Mouse (Mus musculus) liver, embryonic 14.5 days (tissue): ENCODE data around the gene Drap1. TPM values are rescaled to one million over a fixed set of nuclear protein-coding genes. Genes with fewer than 3 reads are reported as not detected.

Experiments
- ATAC-seq: fragments of 200-750 bp; cut with Nextera tagmentation; 2 replicates; pipeline ENCODE4 v1.8.0; 2017; ENCODE audit warnings: moderate number of reproducible peaks, mild to moderate bottlenecking, moderate library complexity; ENCODE audit not compliant: insufficient read depth
- DNase-seq, 3 experiments: peaks; one replicate each; pipeline ENCODE4 v3.0.0-alpha.2; 2012 to 2013; ENCODE audit warnings: low read depth in 3 of 3, low spot score in 3 of 3
- H3K27ac ChIP-seq: fragments of 300-500 bp; sonication (generic); 2 replicates; pipeline ENCODE4 v1.5.1; 2014; ENCODE audit warnings: moderate library complexity, mild to moderate bottlenecking, control low read depth, inconsistent platforms
- H3K27me3 ChIP-seq: fragments of 300-500 bp; sonication (generic); 2 replicates; pipeline ENCODE4 v1.6.1; 2014; ENCODE audit warnings: mild to moderate bottlenecking, low read length, moderate library complexity; ENCODE audit not compliant: control insufficient read depth, insufficient read depth
- H3K36me3 ChIP-seq: fragments of 300-500 bp; sonication (generic); replicated peaks from 2 replicates; pipeline ENCODE4 v1.6.1; 2014; ENCODE audit warnings: low read depth; ENCODE audit not compliant: control insufficient read depth, insufficient read depth
- H3K4me1 ChIP-seq, 2 experiments: fragments of 200-500 bp in 1 of 2; fragments of 300-500 bp in 1 of 2; sonication (generic) in 1 of 2; replicated peaks; 2 replicates each; pipeline ENCODE4 v1.6.1; 2012 to 2014; ENCODE audit warnings: antibody characterized with exemption in 1 of 2, inconsistent platforms in 1 of 2, low read length in 1 of 2; ENCODE audit not compliant: control insufficient read depth in 2 of 2, insufficient read depth in 2 of 2
- H3K4me2 ChIP-seq: fragments of 300-500 bp; sonication (generic); 2 replicates; pipeline ENCODE4 v1.6.1; 2014; ENCODE audit warnings: low read depth, mild to moderate bottlenecking, control low read depth, moderate library complexity
- H3K4me3 ChIP-seq, 2 experiments: fragments of 200-500 bp in 1 of 2; fragments of 300-500 bp in 1 of 2; sonication (generic) in 1 of 2; 2 replicates each; pipeline ENCODE4 v1.5.1; 2012 to 2014; ENCODE audit warnings: low read depth in 2 of 2, low read length in 2 of 2, mild to moderate bottlenecking in 2 of 2, control low read depth in 1 of 2, inconsistent platforms in 1 of 2, moderate library complexity in 1 of 2; ENCODE audit not compliant: insufficient read depth in 1 of 2
- H3K9ac ChIP-seq: fragments of 300-500 bp; sonication (generic); replicated peaks from 2 replicates; pipeline ENCODE4 v1.6.1; 2014; ENCODE audit warnings: mild to moderate bottlenecking, control low read depth, moderate library complexity
- H3K9me3 ChIP-seq: fragments of 300-500 bp; sonication (generic); 2 replicates; pipeline ENCODE4 v1.6.1; 2016; ENCODE audit warnings: low read length, mixed read lengths; ENCODE audit not compliant: control insufficient read depth
- CTCF ChIP-seq: IDR thresholded peaks from 2 replicates; pipeline ENCODE4 v1.5.1; 2016; ENCODE audit warnings: antibody characterized with exemption, low read depth, control low read depth
- EP300 ChIP-seq: IDR thresholded peaks from 2 replicates; pipeline ENCODE4 v1.6.1; 2016; ENCODE audit warnings: antibody characterized with exemption, low read depth
- WGBS: fragments of 180-500 bp; shearing (Covaris S2); extraction: QIAGEN DNeasy Blood & Tissue Kit; methylation state at CpG from one replicate; pipeline ENCODE4 v1.1.7; 2014; ENCODE audit not compliant: insufficient replicate concordance; 5-methylcytosine and 5-hydroxymethylcytosine counted together
- polyA plus RNA-seq, 2 experiments: library from polyadenylated mRNA; depleted of rRNA in 1 of 2; stranded (reverse) in 1 of 2; unstranded in 1 of 2; fragments of >200 nt; fragmentation: Nextera tagmentation in 1 of 2; extraction: Ambion mirVana in 1 of 2; gene quantifications; 2 replicates each; pipeline versions ENCODE4 v1.2.1 to v1.2.3; 2012 to 2014

Gene Drap1
- polyA plus RNA-seq, 2 experiments: 58.5 to 64.0 TPM

DNA sequence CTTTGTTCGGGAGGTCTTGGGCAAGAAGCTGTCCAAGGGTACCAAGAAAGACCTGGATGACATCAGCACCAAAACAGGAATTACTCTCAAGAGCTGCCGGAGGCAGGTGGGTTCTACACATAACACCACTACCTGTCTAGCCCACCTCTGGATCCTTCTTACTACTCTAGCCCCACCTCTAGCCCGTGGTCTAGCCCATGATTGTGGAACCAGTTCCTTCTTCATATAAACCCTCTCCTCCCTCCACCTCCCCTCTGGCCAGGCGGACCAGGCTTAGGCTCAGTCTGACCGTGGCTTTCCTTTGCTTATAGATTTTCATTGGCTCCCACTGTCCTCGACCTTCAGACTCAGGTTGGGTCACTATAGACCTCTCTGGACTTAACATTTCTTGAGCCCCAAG is 36.6 kb upstream of the Drap1 start:
- ATAC-seq: no peak
- Histone ChIP-seq H3K4me1 (peaks cover 14 to 19% of the 10 kb centered on the region in 2 experiments), H3K4me2 (peak overlapping the region; percentile 90), H3K9me3 (no peaks in the 10 kb centered on the region), H3K36me3 (no peaks in the 10 kb centered on the region; the same call in 1 of the 2 replicates), H3K4me3 (peak overlapping the region; percentile 77 to 99; a peak in 3 of 4 replicates), H3K27me3 (no peaks in the 10 kb centered on the region), H3K9ac (no peak overlapping the region), H3K27ac (no peak overlapping the region)
- WGBS: 74% methylated on average over 6 of the region's 6 CpGs
- no peak for DNase-seq
- TF ChIP-seq EP300 (no peak), CTCF (no peak)

DNA sequence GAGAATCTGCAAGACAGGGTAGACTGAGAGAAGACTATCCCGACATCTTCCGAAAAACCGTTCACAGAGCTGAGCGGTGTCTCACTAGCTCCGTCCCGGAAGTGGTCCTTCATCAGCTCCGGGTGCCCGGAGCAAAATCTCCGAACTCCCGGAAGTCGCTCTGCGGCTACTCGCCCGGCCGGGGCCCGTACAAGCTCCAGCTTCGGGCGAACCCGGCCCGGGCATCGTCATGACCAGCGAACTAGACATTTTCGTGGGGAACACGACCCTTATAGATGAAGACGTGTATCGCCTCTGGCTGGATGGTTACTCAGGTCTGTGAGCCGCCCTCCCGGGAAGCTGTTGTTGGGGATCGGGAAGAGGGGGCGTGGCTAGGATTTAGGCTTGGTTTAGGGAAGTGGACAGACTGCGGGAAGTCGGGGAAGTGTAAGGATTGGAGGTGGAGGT is 35.7 kb upstream of the Drap1 start, which contains the start of gene Fibp:
Gene Fibp (plus strand): TSS at position 151 of the 447 bp plus-strand sequence.
- Histone ChIP-seq H3K9me3 (no peaks in the 10 kb centered on the region), H3K4me2 (peak within 1 kb of the TSS; percentile 90), H3K9ac (peak within 1 kb of the TSS; percentile 77), H3K4me3 (peak within 1 kb of the TSS; percentile 77 to 99), H3K4me1 (peaks cover 19 to 20% of the 10 kb centered on the region in 2 experiments), H3K36me3 (no peaks in the 10 kb centered on the region; the same call in 1 of the 2 replicates), H3K27ac (peak within 1 kb of the TSS; percentile 45), H3K27me3 (no peaks in the 10 kb centered on the region)
- DNase-seq: peak; percentile 71 to 75 (median 72)
- peak; percentile 63 for ATAC-seq
- TF ChIP-seq CTCF (no peak), EP300 (no peak)
- under 1% methylated on average over 32 of the region's 32 CpGs for WGBS

DNA sequence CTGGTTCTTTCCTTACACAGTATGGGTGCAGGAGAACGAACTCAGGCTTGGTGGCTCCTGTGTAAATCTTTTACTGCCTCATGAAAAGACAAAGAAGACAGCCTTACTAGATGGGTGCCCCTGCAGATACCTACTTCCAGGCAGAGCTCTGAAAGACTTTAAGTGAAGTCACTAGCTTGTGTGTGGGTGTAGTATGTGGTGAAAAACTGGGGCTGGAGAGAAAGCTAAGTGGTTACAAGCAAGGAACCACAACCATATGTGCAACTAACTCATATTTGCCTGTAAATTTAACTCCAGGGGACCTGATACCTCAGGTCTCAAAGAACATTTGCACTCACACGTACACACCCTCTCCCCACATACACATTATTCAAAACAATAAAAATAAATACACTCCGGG is 35.1 kb upstream of the Drap1 start:
- H3K27me3 ChIP-seq: no peaks in the 10 kb centered on the region
- H3K27ac ChIP-seq: no peak overlapping the region
- no peaks in the 10 kb centered on the region; the same call in 1 of the 2 replicates for H3K36me3 ChIP-seq
- H3K4me1 ChIP-seq: peaks cover 19 to 22% of the 10 kb centered on the region in 2 experiments
- DNase-seq (no peak), ATAC-seq (no peak)
- H3K4me3 ChIP-seq: peak overlapping the region in 1 of 2 experiments; percentile 77; a peak in 3 of 4 replicates
- 24% methylated on average over 3 of the region's 3 CpGs for WGBS
- peak overlapping the region; percentile 90 for H3K4me2 ChIP-seq
- TF ChIP-seq EP300 (no peak), CTCF (no peak)
- H3K9ac ChIP-seq: peak overlapping the region; percentile 77
- no peaks in the 10 kb centered on the region for H3K9me3 ChIP-seq

DNA sequence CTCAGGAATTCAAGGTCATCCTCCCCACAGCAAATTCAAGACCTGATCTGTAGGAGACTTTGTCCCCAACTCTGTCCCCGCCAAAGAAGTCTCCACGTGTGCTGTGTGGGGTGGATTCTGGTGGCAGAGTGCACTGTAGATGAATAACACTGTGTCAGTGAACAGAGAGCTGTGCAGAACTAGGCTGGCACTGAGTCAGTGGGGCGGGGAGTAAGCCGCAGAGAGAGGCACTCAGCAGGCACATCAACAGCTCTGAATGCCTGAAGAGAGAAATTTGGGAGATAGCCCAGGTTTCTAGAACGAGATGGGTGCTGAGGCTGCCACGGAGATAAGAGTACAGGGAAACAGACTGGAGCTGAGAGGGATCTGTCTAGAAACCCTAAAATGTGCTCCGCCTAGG is 34.2 kb upstream of the Drap1 start:
- no peaks in the 10 kb centered on the region for H3K27me3 ChIP-seq
- ATAC-seq (no peak), DNase-seq (no peak)
- H3K9me3 ChIP-seq: no peaks in the 10 kb centered on the region
- H3K4me3 ChIP-seq: no peak overlapping the region
- WGBS: 55% methylated on average over 7 of the region's 7 CpGs
- TF ChIP-seq EP300: no peak
- TF ChIP-seq CTCF: no peak
- no peaks in the 10 kb centered on the region; the same call in 1 of the 2 replicates for H3K36me3 ChIP-seq
- peaks cover 19 to 22% of the 10 kb centered on the region in 2 experiments for H3K4me1 ChIP-seq
- no peak overlapping the region for H3K4me2 ChIP-seq
- H3K9ac ChIP-seq: no peak overlapping the region
- H3K27ac ChIP-seq: no peak overlapping the region

DNA sequence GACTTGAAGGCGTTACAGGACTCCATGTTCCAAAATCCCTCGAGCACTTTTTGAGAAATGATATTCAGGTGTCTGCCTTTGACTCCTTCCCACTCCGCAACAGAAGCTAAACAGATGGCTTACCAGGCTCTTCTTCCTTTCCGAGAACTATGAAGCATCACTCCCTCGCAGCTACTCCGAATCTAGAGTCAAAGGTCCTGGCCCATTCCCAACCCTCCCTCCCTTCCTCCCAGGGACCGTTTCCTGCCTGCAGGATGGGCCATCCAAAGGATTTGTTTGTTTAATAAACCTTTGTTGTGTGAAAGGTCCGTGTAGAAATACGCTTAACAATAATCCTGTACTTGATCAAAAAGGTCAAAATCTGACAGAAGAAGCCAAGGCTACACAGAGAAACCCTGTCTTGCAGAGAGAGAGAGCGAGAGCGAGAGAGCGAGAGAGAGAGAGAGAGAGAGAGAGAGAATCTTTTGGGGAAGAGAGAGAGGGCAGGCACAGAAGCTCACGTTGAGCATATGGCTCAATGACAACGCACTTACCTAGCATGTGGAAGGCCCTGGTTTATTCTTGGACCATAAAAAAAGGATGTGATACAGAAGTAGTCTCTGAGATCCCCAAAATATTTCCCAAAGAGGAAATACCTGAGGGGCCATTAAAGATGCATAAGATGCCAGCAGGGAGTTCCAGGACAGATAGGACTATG is 33.1 kb upstream of the Drap1 start, which contains the start of gene Ccdc85b:
Gene Ccdc85b (minus strand): TSS at position 149 of the 697 bp plus-strand sequence.
- no peaks in the 10 kb centered on the region for H3K9me3 ChIP-seq
- H3K9ac ChIP-seq: peak within 1 kb of the TSS; percentile 67
- DNase-seq (no peak), ATAC-seq (0 out of 2 replicates have a peak, but pooled peaks have one; percentile 2)
- H3K27me3 ChIP-seq: no peaks in the 10 kb centered on the region
- peak within 1 kb of the TSS; percentile 15 for H3K27ac ChIP-seq
- TF ChIP-seq EP300: no peak
- no peak for TF ChIP-seq CTCF
- peak within 1 kb of the TSS; percentile 68 to 69 for H3K4me3 ChIP-seq
- H3K4me1 ChIP-seq: peaks cover 19 to 22% of the 10 kb centered on the region in 2 experiments
- WGBS: 18% methylated on average over 14 of the region's 14 CpGs
- no peaks in the 10 kb centered on the region for H3K36me3 ChIP-seq
- H3K4me2 ChIP-seq: peak within 1 kb of the TSS; percentile 77
